20 mouse cellular contexts compared by ENCODE assay signal in the genomic region with DNA sequence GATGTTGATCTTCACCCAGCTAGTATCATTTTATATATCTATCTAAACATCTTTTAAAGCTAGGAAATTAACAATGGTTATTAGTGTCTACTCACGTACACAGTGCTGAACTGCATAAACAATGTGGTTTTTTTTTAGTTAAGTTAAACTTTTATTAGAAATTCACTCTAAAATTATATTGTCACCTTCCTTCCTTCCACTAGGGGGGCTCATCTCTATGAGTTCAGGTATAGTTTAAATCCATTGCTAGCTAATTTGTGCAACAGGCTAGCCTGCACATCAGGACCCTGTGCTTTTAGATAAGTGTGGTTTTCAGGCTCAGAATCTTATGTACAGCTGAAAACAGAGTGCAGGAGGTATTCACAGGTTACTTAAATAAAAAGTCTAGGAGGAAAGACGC. TPM values are rescaled to one million over a fixed set of nuclear protein-coding genes. Genes with fewer than 3 reads are reported as not detected.
DNase-seq lines count a peak whose midpoint lies in the region; ATAC-seq and TF ChIP-seq lines count a peak whose summit lies in the region.
"Had no signal": no experiment of that assay in that cellular context is flagged by ENCODE, and none has a peak within 500 bp of the region (broad histone marks: within the 10 kb centered on the region; RNA-seq: fewer than 3 reads in every experiment).

No protein-coding gene starts in this region.

- no peaks in the 10 kb centered on the region for H3K27me3 ChIP-seq in intestine, postnatal 0 days (replicated peaks; ENCODE audit: control insufficient read depth, insufficient read depth, low read length)
- H3K27me3 ChIP-seq in intestine, embryonic 15.5 days (replicated peaks) = no peaks in the 10 kb centered on the region
- H3K27me3 ChIP-seq in midbrain, embryonic 14.5 days (ENCODE audit: control insufficient read depth, insufficient read depth, low read length) = no peaks in the 10 kb centered on the region
- H3K27me3 ChIP-seq in midbrain, embryonic 10.5 days (ENCODE audit: low read depth, poor library complexity, severe bottlenecking) = no peaks in the 10 kb centered on the region; the same call in 1 of the 2 replicates
- H3K27me3 ChIP-seq: CH12.LX; forebrain, embryonic 13.5 days; heart, embryonic 12.5 days; liver, embryonic 12.5 days; lung, embryonic 15.5 days; midbrain, embryonic 13.5 days had no signal

- peak; percentile 2 for DNase-seq in embryo, embryonic 11 days
- no peak for DNase-seq in embryo, embryonic 10.5 days (ENCODE audit: low spot score)
- DNase-seq in midbrain, embryonic 14.5 days = peak; percentile 14
- DNase-seq in midbrain, embryonic 10.5 days (ENCODE audit: low spot score) = no peak
- peak; percentile 1 for DNase-seq in retina, postnatal 1 day
- DNase-seq in cerebellum, postnatal 10 days = no peak
- DNase-seq: cerebellum, postnatal 25 days; kidney, postnatal 10 days; right cerebral cortex, postnatal 4 days had no signal

- no peak overlapping the region for H3K4me2 ChIP-seq in intestine, postnatal 0 days (replicated peaks; ENCODE audit: low read depth)
- no peak overlapping the region for H3K4me2 ChIP-seq in intestine, embryonic 15.5 days (replicated peaks)
- H3K4me2 ChIP-seq in midbrain, embryonic 14.5 days (ENCODE audit: low read length) = no peak overlapping the region
- H3K4me2 ChIP-seq: forebrain, embryonic 13.5 days; heart, embryonic 12.5 days; hindbrain, embryonic 14.5 days; liver, embryonic 12.5 days; lung, embryonic 15.5 days; midbrain, embryonic 13.5 days had no signal

- H3K9me3 ChIP-seq in intestine, postnatal 0 days (ENCODE audit: control insufficient read depth) = no peaks in the 10 kb centered on the region
- H3K9me3 ChIP-seq in intestine, embryonic 15.5 days = no peaks in the 10 kb centered on the region
- no peaks in the 10 kb centered on the region for H3K9me3 ChIP-seq in midbrain, embryonic 14.5 days (ENCODE audit: control insufficient read depth, low read length)
- H3K9me3 ChIP-seq in midbrain, embryonic 10.5 days (replicated peaks) = no peaks in the 10 kb centered on the region
- H3K9me3 ChIP-seq: embryonic facial prominence, embryonic 10.5 days; forebrain, embryonic 13.5 days; heart, embryonic 12.5 days; liver, embryonic 12.5 days; lung, embryonic 15.5 days; midbrain, embryonic 13.5 days had no signal

- no peak for ATAC-seq in intestine, postnatal 0 days
- ATAC-seq in intestine, embryonic 15.5 days = no peak
- no peak for ATAC-seq in midbrain, embryonic 14.5 days (ENCODE audit: low FRiP score, low TSS enrichment)
- ATAC-seq: forebrain, embryonic 13.5 days; intestine, embryonic 16.5 days; liver, embryonic 12.5 days; midbrain, embryonic 13.5 days had no signal

- peak; percentile 32; the same call in 1 of the 2 replicates for TF ChIP-seq CTCF in intestine, postnatal 0 days (IDR thresholded peaks at IDR 0.05; ENCODE audit: low read depth)

- 72% methylated on average over 2 of the region's 2 CpGs for WGBS in intestine, postnatal 0 days
- WGBS in intestine, embryonic 15.5 days = 71% methylated on average over 2 of the region's 2 CpGs
- WGBS in midbrain, embryonic 14.5 days = 79% methylated on average over 2 of the region's 2 CpGs
- WGBS in midbrain, embryonic 10.5 days = 83% methylated on average over 2 of the region's 2 CpGs

- H3K9ac ChIP-seq in intestine, postnatal 0 days (ENCODE audit: low read depth, low read length) = no peak overlapping the region
- H3K9ac ChIP-seq in intestine, embryonic 15.5 days = no peak overlapping the region
- H3K9ac ChIP-seq in midbrain, embryonic 14.5 days (replicated peaks; ENCODE audit: low read length) = no peak overlapping the region
- H3K9ac ChIP-seq: forebrain, embryonic 13.5 days; heart, embryonic 12.5 days; hindbrain, embryonic 14.5 days; liver, embryonic 12.5 days; lung, embryonic 15.5 days; midbrain, embryonic 13.5 days had no signal

- H3K27ac ChIP-seq in intestine, postnatal 0 days (ENCODE audit: low read depth, low read length) = no peak overlapping the region
- H3K27ac ChIP-seq in intestine, embryonic 15.5 days = no peak overlapping the region
- H3K27ac ChIP-seq in midbrain, embryonic 14.5 days (replicated peaks; ENCODE audit: low read depth, low read length) = no peak overlapping the region
- no peak overlapping the region for H3K27ac ChIP-seq in midbrain, embryonic 10.5 days (replicated peaks)
- H3K27ac ChIP-seq: embryonic facial prominence, embryonic 10.5 days; forebrain, embryonic 13.5 days; hindbrain, embryonic 14.5 days; liver, embryonic 12.5 days; lung, embryonic 15.5 days; midbrain, embryonic 13.5 days had no signal

- no peaks in the 10 kb centered on the region for H3K36me3 ChIP-seq in intestine, postnatal 0 days (ENCODE audit: control insufficient read depth, insufficient read depth)
- no peaks in the 10 kb centered on the region for H3K36me3 ChIP-seq in intestine, embryonic 15.5 days
- no peaks in the 10 kb centered on the region for H3K36me3 ChIP-seq in midbrain, embryonic 14.5 days (ENCODE audit: control insufficient read depth, insufficient read depth, low read length)
- H3K36me3 ChIP-seq in midbrain, embryonic 10.5 days = no peaks in the 10 kb centered on the region
- H3K36me3 ChIP-seq: embryonic facial prominence, embryonic 10.5 days; heart, embryonic 12.5 days; liver, embryonic 12.5 days; lung, embryonic 15.5 days; midbrain, embryonic 13.5 days had no signal

- H3K4me1 ChIP-seq in intestine, postnatal 0 days (replicated peaks; ENCODE audit: control insufficient read depth, insufficient read depth, low read length) = no peaks in the 10 kb centered on the region
- no peaks in the 10 kb centered on the region for H3K4me1 ChIP-seq in intestine, embryonic 15.5 days (replicated peaks)
- no peaks in the 10 kb centered on the region for H3K4me1 ChIP-seq in midbrain, embryonic 14.5 days (ENCODE audit: control insufficient read depth, insufficient read depth, low read length)
- H3K4me1 ChIP-seq in midbrain, embryonic 10.5 days = no peaks in the 10 kb centered on the region; the same call in 1 of the 2 replicates
- H3K4me1 ChIP-seq: heart, embryonic 12.5 days; lung, embryonic 15.5 days had no signal

- no peak overlapping the region for H3K4me3 ChIP-seq in intestine, postnatal 0 days (ENCODE audit: low read depth, low read length)
- no peak overlapping the region for H3K4me3 ChIP-seq in intestine, embryonic 15.5 days (replicated peaks)
- H3K4me3 ChIP-seq in midbrain, embryonic 14.5 days (replicated peaks; ENCODE audit: low read depth, low read length) = no peak overlapping the region
- H3K4me3 ChIP-seq in midbrain, embryonic 10.5 days = no peak overlapping the region
- H3K4me3 ChIP-seq: embryonic facial prominence, embryonic 10.5 days; forebrain, embryonic 13.5 days; heart, embryonic 12.5 days; liver, embryonic 12.5 days; lung, embryonic 15.5 days; midbrain, embryonic 13.5 days had no signal

RNA-seq across cellular contexts. Expression of a gene that starts 3.1 kb away (rescaled TPM):
- 31.4 and 33.5 TPM in 2 replicates for polyA plus RNA-seq in intestine, postnatal 0 days (2015; fragmentation: Nextera tagmentation; extraction: Ambion mirVana)
- polyA plus RNA-seq in intestine, embryonic 15.5 days (2015; fragmentation: Nextera tagmentation; extraction: Ambion mirVana) = 60.9 and 77.2 TPM in 2 replicates
- 21.2 and 35.7 TPM in 2 replicates for polyA plus RNA-seq in midbrain, embryonic 14.5 days (2014; fragmentation: Nextera tagmentation; extraction: Ambion mirVana)
- 75.8 and 84.1 TPM in 2 replicates for polyA plus RNA-seq in midbrain, embryonic 10.5 days (2016; fragmentation: Nextera tagmentation; extraction: Ambion mirVana)

Comparison
In these comparisons a context has a peak if more than half of its experiments do, and no peak if none do; other contexts are left out.
1. DNase-seq: peak in embryo, embryonic 11 days (single experiment), midbrain, embryonic 14.5 days (single experiment) and retina, postnatal 1 day (single experiment); none in embryo, embryonic 10.5 days (single experiment), midbrain, embryonic 10.5 days (single experiment) and cerebellum, postnatal 10 days (0 of 2).